Mouse (Mus musculus): ENCODE results near the gene Fgfr2. TPM values are rescaled to one million over a fixed set of nuclear protein-coding genes. Genes with fewer than 3 reads are reported as not detected.
A peak's percentile ranks its signal among the peaks of the same experiment; 100 is the strongest.

The Fgfr2 gene
- total RNA-seq, 2 experiments from 2014 or later = 27.3 to 32.7 TPM

- intact Hi-C loops (cut with DNase I) = loop anchor here (10.0 kb wide), 1 partner anchor 125 kb away; no protein-coding TSS in a partner anchor
- peak; percentile 92 to 97 for DNase-seq (ENCODE audit: low spot score in 2 of 2)
Measured at GRCm38 (mm10) chr7:131559986-131560696, 1563.0 kb downstream of the Fgfr2 start, which contains the start of gene Bub3. Gene Bub3 (plus strand): TSS chr7:131560222.

- intact Hi-C loops (cut with DNase I) = loop anchor here (2.0 kb wide), 1 partner anchor 17 kb away; no protein-coding TSS in a partner anchor
- DNase-seq (ENCODE audit: low spot score in 2 of 2) = no peak
Measured at GRCm38 (mm10) chr7:131557751-131558150, 1565.4 kb downstream of the Fgfr2 start.

GRCm38 (mm10) chr7:131556541-131557271, 1566.4 kb downstream of the Fgfr2 start:
- intact Hi-C loops (cut with DNase I) = loop anchor here (2.0 kb wide), 1 partner anchor 16 kb away; no protein-coding TSS in a partner anchor
- no peak for DNase-seq (ENCODE audit: low spot score in 2 of 2)

- no peak for DNase-seq (ENCODE audit: low spot score in 2 of 2)
- intact Hi-C loops (cut with DNase I) = loop anchor here (2.0 kb wide), 1 partner anchor 15 kb away; no protein-coding TSS in a partner anchor
Measured at GRCm38 (mm10) chr7:131556116-131556515, 1567.0 kb downstream of the Fgfr2 start.

GRCm38 (mm10) chr7:131555301-131556081, 1567.7 kb downstream of the Fgfr2 start:
- DNase-seq (ENCODE audit: low spot score in 2 of 2) = no peak
- intact Hi-C loops (cut with DNase I) = loop anchor here (2.0 kb wide), 1 partner anchor 15 kb away; no protein-coding TSS in a partner anchor

DNA sequence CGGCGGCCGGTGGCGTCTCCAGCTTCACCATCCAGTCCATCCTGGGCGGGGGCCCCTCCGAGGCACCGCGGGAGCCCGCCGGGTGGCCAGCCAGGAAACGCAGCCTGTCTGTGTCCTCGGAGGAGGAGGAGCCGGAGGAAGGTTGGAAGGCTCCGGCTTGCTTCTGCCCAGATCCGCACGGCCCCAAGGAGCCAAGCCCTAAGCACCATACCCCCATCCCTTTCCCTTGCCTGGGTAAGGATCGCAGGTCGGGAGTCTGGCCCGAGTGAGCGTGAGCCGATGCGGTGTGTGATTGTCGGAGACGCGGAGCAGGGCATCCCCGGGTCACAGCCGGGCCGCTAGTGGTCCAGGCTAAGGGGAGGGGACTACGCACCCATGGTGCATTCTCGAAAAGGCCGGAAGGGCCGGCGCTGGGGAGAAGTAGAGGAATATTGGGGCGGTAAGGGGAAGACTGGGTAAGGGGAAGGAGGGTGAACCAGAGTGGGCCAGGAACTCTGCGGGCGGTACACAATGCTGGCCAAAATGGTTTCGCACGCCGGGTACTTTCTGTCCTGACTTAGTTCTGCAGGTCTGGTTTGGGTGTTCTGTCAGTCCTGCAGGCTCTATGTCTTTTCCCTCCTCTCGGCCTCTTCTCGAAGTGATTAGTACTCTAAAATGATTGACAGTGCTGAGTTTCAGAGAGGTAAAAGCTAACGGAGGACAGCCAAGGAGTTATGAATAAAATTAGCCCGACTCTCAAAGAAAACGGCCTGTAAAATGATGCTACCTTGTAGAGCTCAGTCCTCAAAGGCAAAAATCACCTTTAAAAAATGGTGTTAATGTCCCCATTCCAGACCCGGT, 1568.6 kb downstream of the Fgfr2 start:
- intact Hi-C loops (cut with DNase I) = no loop called here
- no peak for DNase-seq (ENCODE audit: low spot score in 2 of 2)

DNA sequence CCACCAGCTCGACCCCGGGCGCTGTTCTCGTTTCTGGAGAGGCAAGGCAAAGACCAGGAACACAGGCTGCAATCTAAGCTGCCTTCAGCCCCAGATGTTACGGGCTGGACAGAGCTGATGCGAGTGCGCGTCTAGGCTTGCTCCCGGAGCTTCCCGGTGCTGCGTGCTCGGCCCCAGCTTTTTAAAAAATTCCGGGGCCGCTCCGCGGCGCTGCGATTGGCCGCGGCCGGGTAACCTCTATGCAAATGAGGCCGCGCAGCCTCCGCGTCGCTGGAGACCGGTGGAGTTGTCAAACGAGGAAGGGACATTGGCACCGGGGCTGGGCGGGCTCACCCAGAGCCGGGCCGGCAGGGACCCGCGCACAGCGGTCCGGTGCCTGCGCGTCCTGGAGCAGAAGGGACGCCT, 1569.4 kb downstream of the Fgfr2 start:
- intact Hi-C loops (cut with DNase I) = no loop called here
- DNase-seq (ENCODE audit: low spot score in 2 of 2) = no peak

DNA sequence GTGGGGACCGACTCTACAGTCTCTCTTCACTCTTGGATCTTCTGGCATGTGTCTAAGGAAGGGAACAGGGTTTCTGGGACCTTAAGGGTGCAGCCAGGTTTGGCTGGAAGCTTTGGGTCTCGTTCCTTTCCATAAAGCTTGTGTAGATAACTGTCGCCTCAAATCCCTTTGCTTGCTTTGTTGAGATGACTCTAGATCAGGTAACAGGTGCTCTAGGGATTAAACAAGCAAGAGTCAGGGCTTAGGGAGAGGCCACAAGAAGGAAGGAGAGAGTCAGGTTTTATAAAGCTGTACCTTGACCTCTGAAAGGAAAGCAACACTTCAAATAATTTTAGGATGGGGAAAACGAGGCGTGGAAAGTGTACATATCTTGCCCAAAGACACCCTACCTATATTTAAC, 1570.4 kb downstream of the Fgfr2 start:
- intact Hi-C loops (cut with DNase I) = no loop called here
- no peak for DNase-seq (ENCODE audit: low spot score in 2 of 2)

DNA sequence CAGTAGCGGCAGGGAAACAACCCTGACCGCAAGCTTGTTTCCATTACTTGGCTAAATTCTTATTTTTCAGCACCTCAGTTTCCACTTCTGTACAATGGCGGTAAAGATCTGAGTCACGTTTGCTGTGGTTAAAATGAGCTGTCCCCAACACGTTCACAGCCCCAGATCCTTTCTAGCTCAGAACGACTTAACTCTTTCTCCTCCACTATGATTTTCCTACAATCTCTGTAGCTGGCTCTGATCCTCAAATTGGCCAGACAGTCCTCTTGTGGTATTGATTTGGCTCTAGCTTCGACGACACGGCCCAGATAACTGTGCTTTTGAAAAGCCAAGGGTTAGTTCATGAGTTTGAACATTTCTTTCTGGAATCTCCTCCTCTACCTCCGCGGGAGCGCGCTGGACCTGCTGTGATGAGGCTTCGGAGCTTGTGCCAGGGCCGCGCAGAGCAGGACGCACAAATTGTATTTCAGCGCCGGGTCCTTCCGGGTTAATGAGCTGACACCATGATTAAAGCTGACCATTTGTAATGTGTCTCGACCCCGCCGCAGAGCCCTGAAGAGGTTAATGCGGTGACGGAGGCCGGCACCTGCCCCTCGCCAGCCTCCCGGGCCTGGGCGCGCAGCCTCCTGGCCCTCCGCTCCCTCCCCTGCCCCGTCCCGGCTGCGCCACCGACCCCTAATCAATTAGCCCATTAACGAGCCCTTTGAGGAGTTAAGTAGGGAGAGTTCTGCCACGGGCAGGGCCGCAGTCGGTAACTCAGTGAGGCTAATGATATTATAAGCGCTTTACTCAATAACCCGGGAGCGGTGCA, 1571.0 kb downstream of the Fgfr2 start:
- intact Hi-C loops (cut with DNase I) = no loop called here
- no peak for DNase-seq (ENCODE audit: low spot score in 2 of 2)

DNA sequence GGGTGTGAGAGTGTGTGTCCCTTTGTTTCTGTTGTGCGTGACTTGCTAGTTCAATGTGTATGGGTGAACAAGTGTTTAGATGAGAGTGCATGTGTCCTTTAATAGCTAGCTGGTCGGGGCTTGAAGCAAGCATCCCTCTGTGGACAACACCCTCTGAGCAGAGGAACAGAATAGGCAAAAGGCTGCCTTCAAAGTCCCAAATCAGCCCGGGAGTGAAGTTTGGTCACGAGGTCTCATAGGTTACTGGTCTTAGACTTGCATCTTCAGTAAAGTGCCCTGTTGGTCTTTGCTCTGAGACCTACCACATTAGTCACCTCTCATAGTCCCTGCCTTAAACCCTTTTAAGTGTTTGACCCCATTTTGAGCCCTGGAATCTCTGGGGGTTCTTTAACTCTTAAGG, 1571.7 kb downstream of the Fgfr2 start:
- intact Hi-C loops (cut with DNase I) = no loop called here
- DNase-seq (ENCODE audit: low spot score in 2 of 2) = no peak

DNA sequence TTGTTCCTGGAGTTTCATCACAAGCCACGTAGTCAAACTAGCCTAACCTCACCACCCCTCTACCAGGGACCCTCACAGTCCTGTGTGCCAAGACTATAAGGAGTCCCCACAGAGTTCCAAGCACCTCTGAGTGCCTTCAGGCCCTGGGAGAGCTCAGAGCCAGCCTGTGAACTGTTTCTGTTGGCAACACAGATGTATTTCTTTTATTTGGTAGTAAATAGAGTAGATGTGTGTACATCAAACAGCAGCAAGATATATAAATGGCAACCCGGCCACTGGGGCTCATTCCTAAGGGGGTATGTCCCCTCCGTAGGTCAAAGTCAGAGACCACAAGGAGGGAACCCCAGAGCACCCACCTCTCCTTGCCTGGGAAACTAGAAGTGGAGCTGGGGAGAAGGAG, 1574.7 kb downstream of the Fgfr2 start, which contains the start of gene Hmx2:
Hmx2 (plus strand) TSS at position 301 of the 400 bp plus-strand sequence.
- intact Hi-C loops (cut with DNase I) = loop anchor here (10.0 kb wide), 1 partner anchor 196 kb away; no protein-coding TSS in a partner anchor
- DNase-seq (ENCODE audit: low spot score in 2 of 2) = no peak

GRCm38 (mm10) chr7:131547481-131547880, 1575.7 kb downstream of the Fgfr2 start:
- intact Hi-C loops (cut with DNase I) = loop anchor here (10.0 kb wide), 1 partner anchor 197 kb away; no protein-coding TSS in a partner anchor
- DNase-seq (ENCODE audit: low spot score in 2 of 2) = no peak

DNA sequence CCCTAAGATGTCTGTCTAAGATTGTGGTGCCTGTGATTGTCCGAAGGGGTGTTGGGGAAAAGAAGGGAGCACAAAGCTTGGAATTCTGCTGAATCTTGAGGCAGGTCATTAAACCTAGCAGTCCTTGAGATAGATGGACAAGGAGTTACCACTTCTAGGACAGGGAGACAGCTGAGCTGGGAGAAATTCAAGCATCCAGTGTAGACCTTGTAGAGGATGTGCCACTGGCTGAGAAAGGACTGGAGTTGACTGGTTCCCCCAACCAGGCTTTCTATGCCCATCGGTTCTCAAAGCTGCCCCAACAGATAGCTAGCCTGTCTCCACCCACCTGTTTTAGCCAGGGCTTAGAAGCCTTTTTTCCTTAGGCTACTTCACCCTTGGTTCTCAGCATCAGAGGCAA, 1576.7 kb downstream of the Fgfr2 start:
- intact Hi-C loops (cut with DNase I) = loop anchor here (10.0 kb wide), 1 partner anchor 198 kb away; no protein-coding TSS in a partner anchor
- DNase-seq (ENCODE audit: low spot score in 2 of 2) = no peak

DNA sequence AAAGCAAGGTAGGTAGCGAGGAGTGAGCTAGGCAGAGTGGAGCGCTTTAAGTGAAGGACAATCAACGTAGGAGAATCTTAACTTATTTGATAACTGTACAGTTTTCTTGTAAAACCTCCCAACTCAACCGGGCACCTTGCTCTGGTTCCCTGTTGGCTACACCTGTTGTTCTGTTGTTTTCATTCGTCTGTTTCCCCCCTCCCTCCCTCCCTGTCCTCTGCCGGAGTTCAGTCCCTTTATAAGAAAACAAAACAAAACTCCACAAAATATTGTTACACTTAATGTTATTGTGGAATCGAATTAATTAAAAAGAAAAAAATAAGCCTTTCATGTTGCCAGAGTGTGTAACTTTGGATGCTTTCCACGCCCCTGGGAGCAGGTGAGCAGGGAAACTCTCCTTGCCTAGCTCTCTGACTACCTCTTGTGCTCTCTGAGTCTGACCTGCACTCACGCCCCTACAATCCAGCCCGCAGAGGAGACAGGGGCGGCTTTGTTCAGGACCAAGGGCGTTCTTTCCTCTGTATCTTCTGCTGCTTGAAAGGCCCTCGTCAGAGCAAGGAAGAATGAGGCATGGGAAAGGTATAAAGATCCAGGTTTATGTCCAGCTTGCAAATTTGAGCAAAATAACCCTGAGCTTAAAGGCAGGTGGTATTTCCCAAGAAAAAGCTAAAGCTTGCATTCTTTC, 1577.3 kb downstream of the Fgfr2 start:
- DNase-seq (ENCODE audit: low spot score in 2 of 2) = no peak
- intact Hi-C loops (cut with DNase I) = loop anchor here (10.0 kb wide), 1 partner anchor 199 kb away; no protein-coding TSS in a partner anchor

- DNase-seq (ENCODE audit: low spot score in 2 of 2) = no peak
- intact Hi-C loops (cut with DNase I) = loop anchor here (10.0 kb wide), 1 partner anchor 200 kb away; no protein-coding TSS in a partner anchor
Measured at GRCm38 (mm10) chr7:131544871-131545270, 1578.3 kb downstream of the Fgfr2 start.

- no peak for DNase-seq (ENCODE audit: low spot score in 2 of 2)
Measured at GRCm38 (mm10) chr7:131543623-131544481, 1579.3 kb downstream of the Fgfr2 start.

More at GRCm38 (mm10) chr7:131543623-131544481, 1579.3 kb downstream of the Fgfr2 start:
- intact Hi-C loops (cut with DNase I) = loop anchor here (10.0 kb wide), 1 partner anchor 201 kb away; no protein-coding TSS in a partner anchor
